Mouse (Mus musculus): ENCODE results near the gene Tbr1.

GRCm38 (mm10) chr2:61807781-61808180 lies 5.1 kb downstream of the Tbr1 start:
- TF ChIP-seq CTCF (IDR thresholded peaks at IDR 0.05; ENCODE audit: control insufficient read depth, insufficient read depth, insufficient replicate concordance, low read depth, low read length) (no peak), POLR2A (IDR thresholded peaks at IDR 0.05; ENCODE audit: control insufficient read depth, low read depth, low read length) (no peak)
